Mouse (Mus musculus) stomach, embryonic 14.5 days (tissue): Measurements from ENCODE around the gene Gm11034. TPM values are rescaled to one million over a fixed set of nuclear protein-coding genes. Genes with fewer than 3 reads are reported as not detected.

ENCODE experiments used
- polyA plus RNA-seq: library from polyadenylated mRNA; unstranded; fragments of >200 nt; fragmentation: Nextera tagmentation; extraction: Ambion mirVana; gene quantifications from 2 replicates; pipeline ENCODE4 v1.2.1, GENCODE M21; 2014

Gm11034 gene
- polyA plus RNA-seq, 1 experiment from 2014 or later, result not detected

Other genes starting within 250 kb of the Gm11034 start
- 1.6 and 2.1 TPM in 2 replicates for gene Cyp4f18, start 204.0 kb downstream of the Gm11034 start, polyA plus RNA-seq
- not detected in 2 replicates for gene Olfr372, start 172.4 kb downstream of the Gm11034 start, polyA plus RNA-seq
- 0.06 and 0.07 TPM in 2 replicates for gene Olfr373, start 130.5 kb downstream of the Gm11034 start, polyA plus RNA-seq
- gene Olfr374, start 106.6 kb downstream of the Gm11034 start, polyA plus RNA-seq, result 0.06 and 0.13 TPM in 2 replicates
- gene Tpm4, start 78.7 kb downstream of the Gm11034 start, polyA plus RNA-seq, result 595 and 633 TPM in 2 replicates
- gene Rab8a, start 52.4 kb downstream of the Gm11034 start, polyA plus RNA-seq, result 81.5 and 86.4 TPM in 2 replicates
- 1.4 TPM in 2 replicates for gene Hsh2d, start 24.0 kb downstream of the Gm11034 start, polyA plus RNA-seq
- not detected in 2 replicates for gene Cib3, start 799 bp downstream of the Gm11034 start, polyA plus RNA-seq
- 66.9 and 75.5 TPM in 2 replicates for gene Fam32a, start 6.1 kb upstream of the Gm11034 start, polyA plus RNA-seq
- 101 and 109 TPM in 2 replicates for gene Ap1m1, start 26.4 kb upstream of the Gm11034 start, polyA plus RNA-seq
- gene Gm10282, start 91.6 kb upstream of the Gm11034 start, polyA plus RNA-seq, result 27.2 and 32.7 TPM in 2 replicates
- gene Klf2, start 105.4 kb upstream of the Gm11034 start, polyA plus RNA-seq, result 6.4 and 6.6 TPM in 2 replicates
- gene Eps15l1, start 207.8 kb upstream of the Gm11034 start, polyA plus RNA-seq, result 67.6 and 68.2 TPM in 2 replicates
- gene Calr3, start 230.2 kb upstream of the Gm11034 start, polyA plus RNA-seq, result 3.1 and 3.2 TPM in 2 replicates
- 14.6 and 16.2 TPM in 2 replicates for gene 1700030K09Rik, start 230.2 kb upstream of the Gm11034 start, polyA plus RNA-seq